Mouse (Mus musculus) midbrain, embryonic 15.5 days (tissue): ENCODE measurements around the gene Cops3. TPM values are rescaled to one million over a fixed set of nuclear protein-coding genes. Genes with fewer than 3 reads are reported as not detected.

Experiments used
- ATAC-seq: fragments of 200-750 bp; cut with Nextera tagmentation; replicated peaks from 2 replicates; pipeline ENCODE4 v1.8.0; 2017; ENCODE audit warnings: moderate TSS enrichment
- H3K27ac ChIP-seq: fragments of 300-500 bp; sonication (generic); 2 replicates; pipeline ENCODE4 v1.5.1; 2015; ENCODE audit warnings: mild to moderate bottlenecking, inconsistent platforms
- H3K27me3 ChIP-seq: fragments of 300-500 bp; sonication (generic); replicated peaks from 2 replicates; pipeline ENCODE4 v1.6.1; 2015; ENCODE audit warnings: inconsistent platforms
- H3K36me3 ChIP-seq: fragments of 300-500 bp; sonication (generic); replicated peaks from 2 replicates; pipeline ENCODE4 v1.6.1; 2015; ENCODE audit warnings: inconsistent platforms
- H3K4me1 ChIP-seq: fragments of 300-500 bp; sonication (generic); 2 replicates; pipeline ENCODE4 v1.6.1; 2015; ENCODE audit warnings: inconsistent platforms
- H3K4me2 ChIP-seq: fragments of 300-500 bp; sonication (generic); 2 replicates; pipeline ENCODE4 v1.6.1; 2015; ENCODE audit warnings: inconsistent platforms, mild to moderate bottlenecking, moderate library complexity
- H3K4me3 ChIP-seq: fragments of 300-500 bp; sonication (generic); 2 replicates; pipeline ENCODE4 v1.5.1; 2015; ENCODE audit warnings: mild to moderate bottlenecking, inconsistent platforms
- H3K9ac ChIP-seq: fragments of 300-500 bp; sonication (generic); 2 replicates; pipeline ENCODE4 v1.6.1; 2015; ENCODE audit warnings: mild to moderate bottlenecking, inconsistent platforms
- H3K9me3 ChIP-seq: fragments of 300-500 bp; sonication (generic); 2 replicates; pipeline ENCODE4 v1.6.1; 2016; ENCODE audit warnings: inconsistent platforms
- WGBS: fragments of 180-500 bp; shearing (Covaris S2); methylation state at CpG from one replicate; pipeline ENCODE4 v1.1.7; 2015; ENCODE audit warnings: mixed read lengths; 5-methylcytosine and 5-hydroxymethylcytosine counted together
- polyA plus RNA-seq: library from polyadenylated mRNA; unstranded; fragments of >200 nt; fragmentation: Nextera tagmentation; extraction: Ambion mirVana; gene quantifications from 2 replicates; pipeline ENCODE4 v1.2.1, GENCODE M21; 2015

Gene Cops3
- polyA plus RNA-seq, 1 experiment from 2014 or later, result 180 TPM

DNA sequence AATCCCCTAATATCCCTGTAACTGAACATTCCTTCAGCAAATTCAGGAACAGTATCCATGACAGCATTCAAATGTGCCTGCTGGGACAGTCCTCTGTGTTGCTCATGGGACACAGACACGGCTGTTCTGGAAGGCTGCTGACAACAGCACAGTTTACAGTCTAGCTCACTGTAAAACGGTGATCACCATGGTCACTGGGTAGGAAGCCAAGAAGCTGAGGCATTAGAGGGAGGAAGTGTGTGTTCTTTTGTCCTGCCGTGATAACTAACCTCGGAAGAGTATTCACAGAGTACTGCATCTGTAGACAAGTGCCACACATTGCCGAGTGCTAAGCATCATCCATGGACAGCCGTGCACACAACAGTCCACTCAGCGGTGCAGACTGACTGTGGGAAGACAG, 68.9 kb downstream of the Cops3 start:
- H3K9me3 ChIP-seq, result no peaks in the 10 kb centered on the region
- H3K4me2 ChIP-seq, result no peak overlapping the region
- H3K36me3 ChIP-seq, result peaks cover 74% of the 10 kb centered on the region
- no peak overlapping the region for H3K9ac ChIP-seq
- H3K27me3 ChIP-seq, result no peaks in the 10 kb centered on the region
- ATAC-seq, result no peak
- H3K27ac ChIP-seq, result no peak overlapping the region
- WGBS, result 78% methylated on average over 7 of the region's 7 CpGs
- H3K4me1 ChIP-seq, result no peaks in the 10 kb centered on the region
- H3K4me3 ChIP-seq, result no peak overlapping the region

GRCm38 (mm10) chr11:59769738-59770137, 69.9 kb downstream of the Cops3 start:
- H3K4me2 ChIP-seq, result no peak overlapping the region
- peaks cover 70% of the 10 kb centered on the region for H3K36me3 ChIP-seq
- no peaks in the 10 kb centered on the region for H3K4me1 ChIP-seq
- WGBS, result 83% methylated on average over 6 of the region's 6 CpGs
- no peaks in the 10 kb centered on the region for H3K9me3 ChIP-seq
- ATAC-seq, result no peak
- no peak overlapping the region for H3K9ac ChIP-seq
- H3K4me3 ChIP-seq, result no peak overlapping the region
- H3K27ac ChIP-seq, result no peak overlapping the region
- H3K27me3 ChIP-seq, result no peaks in the 10 kb centered on the region

DNA sequence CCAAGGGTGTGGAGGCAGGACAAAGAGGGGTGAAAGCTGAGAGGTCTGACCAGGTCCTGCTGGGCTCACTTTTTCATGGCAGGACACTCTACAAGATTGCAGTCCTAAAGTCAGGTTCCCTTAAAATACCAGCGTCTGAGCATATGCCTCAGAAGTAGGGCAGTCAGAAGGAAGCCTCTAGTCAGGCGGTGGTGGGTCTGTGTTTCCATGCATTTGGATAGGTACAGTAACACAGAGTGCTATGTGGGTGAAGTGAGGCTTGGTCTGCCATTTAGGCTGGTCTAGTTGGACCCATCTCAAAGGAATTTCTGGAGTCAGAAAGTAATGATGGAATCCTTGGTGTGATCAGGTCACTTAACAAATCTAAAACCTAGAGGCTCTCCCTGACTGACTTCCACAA, 70.3 kb downstream of the Cops3 start:
- Histone ChIP-seq H3K27me3 (no peaks in the 10 kb centered on the region), H3K4me3 (no peak overlapping the region), H3K9me3 (no peaks in the 10 kb centered on the region), H3K36me3 (peaks cover 70% of the 10 kb centered on the region), H3K4me2 (no peak overlapping the region), H3K27ac (no peak overlapping the region), H3K9ac (no peak overlapping the region), H3K4me1 (no peaks in the 10 kb centered on the region)
- ATAC-seq, result no peak
- 98% methylated on average over 2 of the region's 2 CpGs for WGBS

Other genes starting within 250 kb of the Cops3 start
- gene Olfr223, start 246.5 kb downstream of the Cops3 start, polyA plus RNA-seq, result not detected in 2 replicates
- 77.5 and 85.4 TPM in 2 replicates for gene Mprip, start 178.5 kb downstream of the Cops3 start, polyA plus RNA-seq
- 13.3 and 13.7 TPM in 2 replicates for gene Pld6, start 52.2 kb downstream of the Cops3 start, polyA plus RNA-seq
- gene Flcn, start 29.8 kb downstream of the Cops3 start, polyA plus RNA-seq, result 46.2 and 48.5 TPM in 2 replicates
- 77.6 and 78.2 TPM in 2 replicates for gene Nt5m, start 391 bp downstream of the Cops3 start, polyA plus RNA-seq
- gene Med9, start 108.4 kb upstream of the Cops3 start, polyA plus RNA-seq, result 32.4 and 33.7 TPM in 2 replicates
- 1.2 and 1.6 TPM in 2 replicates for gene Rasd1, start 125.1 kb upstream of the Cops3 start, polyA plus RNA-seq
- 8.1 and 8.4 TPM in 2 replicates for gene Pemt, start 206.7 kb upstream of the Cops3 start, polyA plus RNA-seq